Mouse (Mus musculus) midbrain, postnatal 0 days (tissue): ENCODE data around the gene Rps6kb1. TPM values are rescaled to one million over a fixed set of nuclear protein-coding genes. Genes with fewer than 3 reads are reported as not detected.
"Not testable (repeated sequence)": the region's sequence is repeated elsewhere in the genome, so short reads cannot be mapped to it uniquely, and the experiment has no call there.

Experiments used
- ATAC-seq: fragments of 200-750 bp; cut with Nextera tagmentation; 2 replicates; pipeline ENCODE4 v1.8.0; 2017; ENCODE audit warnings: moderate number of reproducible peaks, mild to moderate bottlenecking, moderate TSS enrichment, moderate library complexity; ENCODE audit not compliant: low FRiP score
- DNase-seq: peaks from one replicate; pipeline ENCODE4 v3.0.0-alpha.2; 2015; ENCODE audit warnings: low spot score
- H3K27ac ChIP-seq: fragments of 300-500 bp; sonication (generic); 2 replicates; pipeline ENCODE4 v1.5.1; 2014; ENCODE audit warnings: low read depth, mild to moderate bottlenecking, low read length, mixed read lengths
- H3K27me3 ChIP-seq: fragments of 300-500 bp; sonication (generic); 2 replicates; pipeline ENCODE4 v1.6.1; 2014; ENCODE audit warnings: low read length, control low read depth, mixed read lengths; ENCODE audit not compliant: insufficient read depth
- H3K36me3 ChIP-seq: fragments of 300-500 bp; sonication (generic); 2 replicates; pipeline ENCODE4 v1.6.1; 2014; ENCODE audit warnings: low read length, control low read depth, mixed read lengths; ENCODE audit not compliant: insufficient read depth
- H3K4me1 ChIP-seq: fragments of 300-500 bp; sonication (generic); 2 replicates; pipeline ENCODE4 v1.6.1; 2014; ENCODE audit warnings: mild to moderate bottlenecking, control low read depth, antibody characterized with exemption, low read length, mixed read lengths; ENCODE audit not compliant: insufficient read depth
- H3K4me2 ChIP-seq: fragments of 300-500 bp; sonication (generic); 2 replicates; pipeline ENCODE4 v1.6.1; 2014; ENCODE audit warnings: low read depth, mild to moderate bottlenecking, low read length, mixed read lengths; ENCODE audit not compliant: poor library complexity, severe bottlenecking
- H3K4me3 ChIP-seq: fragments of 300-500 bp; sonication (generic); 2 replicates; pipeline ENCODE4 v1.5.1; 2014; ENCODE audit warnings: low read depth, mild to moderate bottlenecking, low read length, moderate library complexity
- H3K9ac ChIP-seq: fragments of 300-500 bp; sonication (generic); replicated peaks from 2 replicates; pipeline ENCODE4 v1.6.1; 2014; ENCODE audit warnings: mild to moderate bottlenecking, low read length, moderate library complexity, mixed read lengths; ENCODE audit not compliant: poor library complexity, severe bottlenecking
- H3K9me3 ChIP-seq: fragments of 300-500 bp; sonication (generic); 2 replicates; pipeline ENCODE4 v1.6.1; 2016; ENCODE audit warnings: low read length, control low read depth
- CTCF ChIP-seq: IDR thresholded peaks from 2 replicates; pipeline ENCODE4 v1.5.1; 2016; ENCODE audit warnings: antibody characterized with exemption, mild to moderate bottlenecking
- WGBS: fragments of 180-500 bp; shearing (Covaris S2); extraction: QIAGEN DNeasy Blood & Tissue Kit; methylation state at CpG from one replicate; pipeline ENCODE4 v1.1.7; 2014; 5-methylcytosine and 5-hydroxymethylcytosine counted together
- polyA plus RNA-seq: library from polyadenylated mRNA; unstranded; fragments of >200 nt; fragmentation: Nextera tagmentation; extraction: Ambion mirVana; gene quantifications from 2 replicates; pipeline ENCODE4 v1.2.1, GENCODE M21; 2015
- total RNA-seq: library from RNA; depleted of rRNA; stranded (reverse); fragments of >200 nt; gene quantifications from 2 replicates; pipeline ENCODE4 v1.2.3, GENCODE M21; 2014

Gene Rps6kb1
- total and polyA plus RNA-seq, 2 experiments from 2014 or later: 35.6 to 59.6 TPM

GRCm38 (mm10) chr11:86472771-86473171 is 71.8 kb downstream of the Rps6kb1 start:
- DNase-seq (peak; percentile 53), ATAC-seq (no peak)
- Histone ChIP-seq H3K9ac (peak overlapping the region; percentile 44; the same call in 1 of the 2 replicates), H3K27me3 (no peaks in the 10 kb centered on the region), H3K9me3 (no peaks in the 10 kb centered on the region), H3K36me3 (no peaks in the 10 kb centered on the region), H3K4me1 (no peaks in the 10 kb centered on the region), H3K27ac (peak overlapping the region; percentile 34), H3K4me2 (peak overlapping the region; percentile 7; the same call in 1 of the 2 replicates), H3K4me3 (no peak overlapping the region)
- WGBS: 23% methylated on average over 7 of the region's 7 CpGs
- no peak for TF ChIP-seq CTCF

DNA sequence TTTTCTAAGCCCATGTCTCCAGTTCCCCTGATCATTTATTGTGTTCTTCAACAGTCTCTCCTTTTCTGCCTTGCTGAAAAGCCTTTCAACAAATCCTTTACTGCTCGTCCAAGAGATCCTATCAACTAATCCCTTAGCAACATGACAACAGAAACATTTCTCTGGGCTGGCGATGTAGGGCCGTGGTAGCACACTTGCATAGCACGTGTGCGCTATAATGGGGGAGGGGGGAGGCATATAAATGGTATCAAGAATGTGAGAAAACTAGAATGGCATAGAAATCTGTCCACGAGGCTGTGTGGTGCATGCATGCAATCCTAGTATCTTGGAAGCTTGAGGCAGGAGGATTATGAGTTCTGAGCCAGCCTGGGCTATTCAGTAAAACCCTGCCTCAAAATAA is 72.8 kb downstream of the Rps6kb1 start:
- ATAC-seq (no peak), DNase-seq (no peak)
- Histone ChIP-seq H3K9me3 (no peaks in the 10 kb centered on the region), H3K4me1 (no peaks in the 10 kb centered on the region), H3K27ac (no peak overlapping the region), H3K4me3 (no peak overlapping the region), H3K9ac (no peak overlapping the region), H3K27me3 (no peaks in the 10 kb centered on the region), H3K4me2 (no peak overlapping the region), H3K36me3 (no peaks in the 10 kb centered on the region)
- no peak for TF ChIP-seq CTCF
- 14% methylated on average over 6 of the region's 6 CpGs for WGBS

GRCm38 (mm10) chr11:86468971-86469370 is 75.6 kb downstream of the Rps6kb1 start:
- no peak overlapping the region for H3K4me3 ChIP-seq
- H3K4me2 ChIP-seq: no peak overlapping the region
- H3K36me3 ChIP-seq: no peaks in the 10 kb centered on the region
- ATAC-seq: no peak
- no peak overlapping the region for H3K27ac ChIP-seq
- no peak overlapping the region for H3K9ac ChIP-seq
- H3K27me3 ChIP-seq: no peaks in the 10 kb centered on the region
- no peak for DNase-seq
- no peak for TF ChIP-seq CTCF
- WGBS: 73% methylated on average over 4 of the region's 4 CpGs
- H3K4me1 ChIP-seq: no peaks in the 10 kb centered on the region
- no peaks in the 10 kb centered on the region for H3K9me3 ChIP-seq

GRCm38 (mm10) chr11:86468345-86468744 is 76.3 kb downstream of the Rps6kb1 start:
- H3K36me3 ChIP-seq: no peaks in the 10 kb centered on the region
- no peaks in the 10 kb centered on the region for H3K27me3 ChIP-seq
- TF ChIP-seq CTCF: no peak
- no peak overlapping the region for H3K4me3 ChIP-seq
- 71% methylated on average over 8 of the region's 8 CpGs for WGBS
- no peaks in the 10 kb centered on the region for H3K9me3 ChIP-seq
- no peaks in the 10 kb centered on the region for H3K4me1 ChIP-seq
- DNase-seq (peak; percentile 77), ATAC-seq (no peak)
- H3K9ac ChIP-seq: no peak overlapping the region
- H3K27ac ChIP-seq: no peak overlapping the region
- H3K4me2 ChIP-seq: no peak overlapping the region

DNA sequence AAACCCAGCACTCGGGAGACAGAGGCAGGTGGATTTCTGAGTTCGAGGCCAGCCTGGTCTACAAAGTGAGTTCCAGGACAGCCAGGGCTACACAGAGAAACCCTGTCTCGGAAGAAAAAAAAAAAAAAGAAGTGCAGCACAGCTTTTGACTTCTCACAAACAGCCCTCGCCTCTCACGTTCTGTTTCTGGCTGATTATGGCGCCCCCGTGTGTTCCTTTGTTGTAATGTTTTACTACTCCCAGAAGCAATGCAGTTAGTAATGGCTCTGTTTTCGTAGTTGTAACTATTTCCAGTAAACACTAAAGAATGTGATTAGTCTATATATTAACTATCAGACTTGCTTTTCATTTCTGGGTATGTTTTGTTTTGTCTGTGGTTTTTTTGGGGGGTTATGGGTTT is 80.3 kb downstream of the Rps6kb1 start:
- not testable (repeated sequence) for H3K4me2 ChIP-seq, H3K27me3 ChIP-seq, H3K4me1 ChIP-seq, H3K27ac ChIP-seq, ATAC-seq, H3K4me3 ChIP-seq, H3K9ac ChIP-seq, H3K36me3 ChIP-seq, H3K9me3 ChIP-seq
- peak; percentile 85 for TF ChIP-seq CTCF
- peak; percentile 88 for DNase-seq
- WGBS: 23% methylated on average over 8 of the region's 8 CpGs

DNA sequence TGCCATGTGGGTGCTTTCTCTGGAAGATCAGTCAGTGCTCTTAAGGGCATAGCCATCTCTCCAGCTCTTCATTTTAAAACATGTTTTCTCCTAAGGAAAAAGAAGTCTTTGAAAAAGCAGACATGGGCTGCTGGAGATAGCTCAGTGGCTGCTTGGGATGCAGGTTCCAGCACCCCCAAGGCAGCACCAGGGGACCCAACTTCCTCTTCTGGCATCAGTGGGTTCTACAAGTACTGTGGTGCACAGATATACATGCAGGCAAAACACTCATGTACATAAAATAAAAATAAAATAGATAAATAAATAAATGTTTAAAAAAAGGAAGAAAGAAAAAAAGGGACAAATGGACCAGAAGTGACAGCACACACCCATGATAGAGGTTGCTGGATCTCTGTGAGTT is 82.0 kb downstream of the Rps6kb1 start:
- DNase-seq (no peak), ATAC-seq (no peak)
- Histone ChIP-seq H3K4me1 (no peaks in the 10 kb centered on the region), H3K4me2 (no peak overlapping the region), H3K27me3 (no peaks in the 10 kb centered on the region), H3K9ac (no peak overlapping the region), H3K27ac (no peak overlapping the region), H3K4me3 (no peak overlapping the region), H3K36me3 (no peaks in the 10 kb centered on the region), H3K9me3 (no peaks in the 10 kb centered on the region)
- no peak for TF ChIP-seq CTCF
